Mouse (Mus musculus) skeletal muscle tissue, adult 2 months (tissue): Measurements from ENCODE around the gene 4930442H23Rik.
A peak's percentile ranks its signal among the peaks of the same experiment; 100 is the strongest.
"Not testable (repeated sequence)": the region's sequence is repeated elsewhere in the genome, so short reads cannot be mapped to it uniquely, and the experiment has no call there.

Source experiments
- DNase-seq: peaks from one replicate; pipeline ENCODE4 v3.0.0-alpha.2; 2012; ENCODE audit warnings: low read depth, low spot score

Gene 4930442H23Rik

DNA sequence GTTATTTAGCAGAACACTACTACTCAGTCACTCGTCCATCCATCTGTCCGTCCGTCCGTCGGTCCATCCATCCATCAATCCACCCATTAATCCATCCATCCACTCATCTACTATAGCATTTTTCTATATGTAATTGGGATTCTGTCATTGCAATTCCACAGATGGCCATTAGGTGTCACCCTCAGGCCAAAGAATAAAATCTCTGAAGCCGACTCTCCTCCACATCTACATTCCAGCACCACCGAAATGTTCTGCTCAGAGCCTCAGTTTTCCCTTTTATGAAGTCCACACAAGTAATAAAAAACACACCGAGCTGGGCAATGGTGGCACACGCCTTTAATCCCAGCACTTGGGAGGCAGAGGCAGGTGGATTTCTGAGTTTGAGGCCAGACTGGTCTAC, 14.6 kb upstream of the 4930442H23Rik start:
- peak; percentile 60 for DNase-seq

DNA sequence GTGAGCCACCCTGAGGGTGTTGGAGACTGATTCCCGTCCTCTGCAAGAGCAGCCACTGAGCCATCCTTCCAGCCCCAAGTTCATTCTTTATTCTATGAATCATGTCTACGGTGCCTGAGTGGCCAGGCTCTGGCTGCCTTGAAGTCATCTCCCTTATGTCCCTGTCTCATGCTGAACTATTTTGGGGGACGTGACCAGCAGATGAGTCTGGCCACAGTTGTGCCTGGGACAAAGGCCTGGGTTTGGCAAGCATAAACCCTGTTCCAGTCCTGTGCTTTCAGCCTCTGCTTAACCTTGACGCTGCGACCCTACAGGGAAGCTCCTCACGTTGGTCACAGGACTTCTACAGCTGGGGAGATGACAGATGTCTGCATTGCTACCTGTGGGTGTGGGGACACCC, 13.7 kb upstream of the 4930442H23Rik start:
- peak; percentile 72 for DNase-seq

DNA sequence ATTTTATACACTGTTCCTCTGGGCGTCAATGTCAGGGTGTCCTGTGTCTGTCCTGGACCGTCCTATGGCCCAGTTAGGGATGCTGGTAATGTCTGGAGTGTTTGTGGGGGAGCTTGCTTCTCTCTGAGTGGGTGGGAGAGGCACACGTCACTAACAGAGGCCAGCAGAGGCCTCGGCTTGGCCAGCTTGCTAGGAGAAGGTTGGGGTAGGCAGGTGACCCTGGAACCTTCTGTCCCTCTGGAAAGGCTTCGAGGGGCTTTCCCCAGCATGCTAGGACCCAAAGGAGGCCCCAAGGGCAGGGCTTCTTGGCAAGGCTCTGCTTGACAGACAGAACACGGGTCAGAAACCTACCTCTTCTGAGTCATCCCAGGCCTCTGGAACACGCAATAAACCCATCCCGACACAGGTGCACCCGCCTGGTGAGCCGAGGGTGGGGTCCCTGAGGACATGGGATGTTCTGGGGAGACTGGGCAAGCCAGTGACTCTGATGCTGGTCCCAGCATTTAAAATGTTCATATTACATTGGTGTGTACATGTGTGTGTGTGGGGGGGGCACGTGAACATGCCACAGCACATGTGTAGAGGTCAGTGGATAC, 12.9 kb upstream of the 4930442H23Rik start:
- peak; percentile 76 for DNase-seq

DNA sequence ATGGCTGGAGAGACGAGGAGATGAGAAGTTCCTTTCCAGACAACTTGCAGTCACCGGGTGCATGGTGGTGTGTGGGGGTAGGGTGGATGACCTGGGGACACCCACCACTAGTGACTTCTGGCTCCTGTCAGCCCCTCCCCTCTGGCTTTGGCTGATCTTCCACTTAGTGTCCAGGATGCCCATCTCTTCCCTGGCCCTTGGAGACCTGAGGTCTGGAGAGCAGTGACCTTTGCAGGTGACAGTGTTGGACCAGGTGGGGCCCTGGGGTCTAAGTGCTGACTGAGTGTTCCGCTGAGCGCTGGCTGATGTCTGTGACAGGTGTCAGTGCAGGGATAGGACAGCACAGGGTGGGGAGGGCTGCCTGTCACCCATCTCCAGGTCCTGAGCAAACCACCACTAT, 11.7 kb upstream of the 4930442H23Rik start:
- DNase-seq = peak; percentile 96

DNA sequence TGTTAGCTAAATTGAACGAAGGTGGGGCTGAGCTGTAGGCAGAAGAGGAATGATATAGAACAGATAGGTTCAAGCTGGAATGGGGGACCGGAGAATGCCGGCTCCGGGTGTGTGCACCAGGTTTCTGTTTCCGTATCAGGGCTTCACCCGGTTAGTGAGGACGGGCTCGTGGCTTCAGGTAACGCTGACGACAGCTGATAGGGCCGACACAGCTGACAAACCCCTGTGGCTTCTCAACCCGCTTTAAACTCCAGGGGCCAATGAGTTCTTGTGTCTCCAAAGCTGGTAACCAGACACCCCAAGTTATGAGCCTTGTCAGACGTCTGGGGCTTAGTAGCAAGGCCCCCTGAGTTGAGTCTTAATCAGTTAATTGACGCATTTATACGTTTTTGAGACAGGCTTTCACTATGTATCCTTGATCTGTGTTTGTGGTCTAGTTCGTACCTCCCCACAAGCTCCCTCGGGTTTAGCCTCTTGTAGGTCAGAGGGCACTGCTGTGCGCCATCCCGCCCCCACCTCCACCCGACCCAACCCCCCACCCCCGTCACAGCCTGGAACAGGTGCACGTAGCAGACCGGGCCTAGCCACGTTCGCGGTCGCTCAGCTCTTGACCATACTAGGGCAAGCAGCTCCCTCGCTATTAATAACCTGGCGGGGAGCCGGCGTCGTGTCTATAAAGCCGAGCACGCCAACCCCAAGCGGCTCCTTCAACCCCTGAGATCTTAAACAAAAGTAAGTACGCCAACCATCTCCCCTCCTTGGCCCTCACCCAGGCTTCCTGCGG, 10.5 kb upstream of the 4930442H23Rik start:
- DNase-seq = peak; percentile 98

DNA sequence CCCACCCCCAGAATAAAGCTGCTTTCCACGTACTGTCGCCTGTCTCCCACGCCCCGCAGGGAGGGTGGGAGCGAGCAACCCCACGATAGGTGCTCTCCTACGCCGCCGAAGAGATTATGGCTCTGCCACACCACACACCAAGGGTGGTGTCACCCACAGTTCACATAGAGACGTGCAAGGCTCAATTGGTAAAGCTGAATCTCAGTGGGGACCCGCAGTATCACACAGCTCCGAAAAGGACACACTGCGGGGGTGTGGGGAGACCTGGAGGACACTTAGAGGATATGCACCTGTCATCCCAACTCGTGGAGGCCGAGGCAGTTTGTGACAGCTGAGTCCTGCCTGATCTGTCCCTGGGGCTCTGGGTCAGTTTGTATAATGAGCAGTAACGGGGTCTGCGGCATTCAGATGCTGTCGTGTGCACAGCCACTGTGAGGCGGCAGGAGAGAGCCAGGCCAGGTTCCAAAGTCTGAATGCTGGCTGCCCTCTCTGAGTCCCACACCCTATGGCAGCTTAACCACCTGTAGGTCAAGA, 9.4 kb upstream of the 4930442H23Rik start:
- peak; percentile 85 for DNase-seq

DNA sequence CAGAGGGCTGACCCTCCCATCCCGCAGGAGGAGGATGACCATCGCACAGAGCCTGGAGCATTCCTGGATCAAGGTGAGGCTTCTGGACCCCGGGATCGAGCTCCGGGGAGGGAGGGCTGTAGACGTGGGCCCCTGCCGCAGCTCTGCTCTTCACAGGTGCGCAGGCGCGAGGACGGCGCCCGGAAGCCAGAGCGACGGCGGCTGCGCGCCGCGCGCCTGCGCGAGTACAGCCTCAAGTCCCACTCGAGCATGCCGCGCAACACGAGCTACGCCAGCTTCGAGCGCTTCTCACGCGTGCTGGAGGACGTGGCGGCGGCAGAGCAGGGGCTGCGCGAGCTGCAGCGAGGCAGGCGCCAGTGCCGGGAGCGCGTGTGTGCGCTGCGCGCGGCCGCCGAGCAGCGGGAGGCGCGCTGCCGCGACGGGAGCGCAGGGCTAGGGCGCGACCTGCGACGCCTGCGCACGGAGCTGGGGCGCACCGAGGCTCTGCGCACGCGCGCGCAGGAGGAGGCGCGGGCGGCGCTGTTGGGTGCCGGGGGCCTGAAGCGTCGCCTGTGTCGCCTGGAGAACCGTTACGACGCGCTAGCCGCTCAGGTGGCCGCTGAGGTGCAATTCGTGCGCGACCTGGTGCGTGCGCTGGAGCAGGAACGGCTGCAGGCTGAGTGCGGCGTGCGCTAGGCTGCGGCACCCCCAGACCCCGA, 8.8 kb upstream of the 4930442H23Rik start:
- peak; percentile 92 for DNase-seq

DNA sequence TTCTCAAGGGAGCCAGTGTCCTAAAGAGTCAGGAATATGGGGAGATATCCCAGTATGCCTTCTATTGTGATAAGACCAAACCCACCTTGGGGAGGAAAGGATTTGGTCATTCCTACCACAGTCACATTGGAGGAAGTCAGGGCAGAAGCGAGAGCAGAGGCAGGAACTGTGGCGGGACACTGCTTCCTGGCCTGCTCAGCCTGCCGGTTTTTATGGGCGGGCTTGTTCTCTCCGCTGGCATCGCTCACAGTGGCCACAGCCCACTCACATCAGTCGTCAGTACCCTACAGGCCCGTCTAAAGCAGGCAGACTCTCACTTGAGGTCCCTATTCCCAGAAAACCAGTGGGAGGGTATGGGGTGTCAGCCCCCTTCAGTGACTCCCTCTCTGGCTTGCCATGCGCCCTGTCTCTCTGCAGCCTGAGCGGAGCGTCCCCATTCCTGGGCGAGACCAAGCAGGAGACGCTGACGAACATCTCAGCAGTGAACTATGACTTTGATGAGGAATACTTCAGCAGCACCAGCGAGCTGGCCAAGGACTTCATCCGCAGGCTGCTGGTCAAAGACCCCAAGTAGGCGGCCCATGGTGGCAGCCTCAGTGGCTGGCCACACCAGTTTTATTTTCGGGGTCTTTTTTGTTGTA, 7.8 kb upstream of the 4930442H23Rik start:
- no peak for DNase-seq

DNA sequence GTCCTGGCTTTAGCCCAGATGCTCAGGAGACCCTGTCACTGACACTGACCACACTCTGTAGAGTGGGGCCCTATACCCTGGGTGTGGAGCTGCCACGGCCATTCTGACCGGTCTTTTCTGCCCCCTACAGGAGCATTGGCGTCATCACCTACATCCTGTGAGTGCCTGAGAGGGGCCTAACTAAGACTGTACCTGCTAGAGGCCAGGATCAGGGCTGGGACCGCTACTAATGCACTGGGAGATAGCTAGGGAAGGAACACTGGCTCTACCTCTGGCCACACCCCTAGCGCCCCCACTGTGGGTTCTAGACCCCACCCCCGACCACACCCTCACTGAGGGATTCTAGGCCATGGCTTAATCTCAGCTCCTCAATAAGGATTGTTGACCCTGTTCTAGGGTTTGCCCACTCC, 7.3 kb upstream of the 4930442H23Rik start:
- no peak for DNase-seq

DNA sequence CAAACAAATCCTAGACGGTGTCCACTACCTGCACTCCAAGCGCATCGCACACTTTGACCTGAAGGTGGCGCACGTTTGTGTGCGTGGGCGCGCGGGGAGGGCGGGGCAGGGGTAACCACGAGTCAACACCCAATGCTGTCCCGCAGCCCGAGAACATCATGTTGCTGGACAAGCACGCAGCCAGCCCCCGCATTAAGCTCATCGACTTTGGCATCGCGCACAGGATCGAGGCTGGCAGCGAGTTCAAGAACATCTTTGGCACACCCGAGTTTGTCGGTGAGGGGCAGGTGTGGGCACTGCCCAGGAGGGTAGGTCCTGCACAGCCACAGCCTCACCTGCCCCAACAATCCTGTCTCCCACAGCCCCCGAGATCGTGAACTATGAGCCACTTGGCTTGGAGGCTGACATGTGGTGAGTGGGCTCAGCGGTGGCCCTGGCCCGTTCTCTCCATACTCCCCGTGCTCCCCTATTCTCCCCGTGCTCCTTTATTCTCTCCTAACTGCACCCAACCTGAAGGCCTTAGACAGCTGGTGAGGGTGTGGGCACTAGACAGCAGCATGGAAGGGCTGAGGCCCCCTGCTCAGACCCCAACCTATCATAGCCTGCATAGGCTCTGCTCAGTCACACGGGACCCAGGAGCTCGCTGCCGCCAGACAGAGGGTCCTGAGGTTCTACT, 6.7 kb upstream of the 4930442H23Rik start:
- no peak for DNase-seq

DNA sequence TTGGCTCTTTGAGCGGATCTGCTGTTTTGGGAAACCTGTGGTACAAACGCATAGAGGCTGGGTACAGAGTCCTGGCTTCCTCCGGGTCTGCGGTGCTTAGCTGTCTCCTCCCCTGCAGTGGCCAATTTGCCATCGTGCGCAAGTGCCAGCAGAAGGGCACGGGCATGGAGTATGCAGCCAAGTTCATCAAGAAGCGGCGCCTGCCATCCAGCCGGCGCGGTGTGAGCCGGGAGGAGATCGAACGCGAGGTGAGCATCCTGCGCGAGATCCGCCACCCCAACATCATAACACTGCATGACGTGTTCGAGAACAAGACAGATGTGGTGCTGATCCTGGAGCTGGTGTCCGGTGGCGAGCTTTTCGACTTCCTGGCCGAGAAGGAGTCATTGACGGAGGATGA, 6.2 kb upstream of the 4930442H23Rik start:
- DNase-seq = no peak

DNA sequence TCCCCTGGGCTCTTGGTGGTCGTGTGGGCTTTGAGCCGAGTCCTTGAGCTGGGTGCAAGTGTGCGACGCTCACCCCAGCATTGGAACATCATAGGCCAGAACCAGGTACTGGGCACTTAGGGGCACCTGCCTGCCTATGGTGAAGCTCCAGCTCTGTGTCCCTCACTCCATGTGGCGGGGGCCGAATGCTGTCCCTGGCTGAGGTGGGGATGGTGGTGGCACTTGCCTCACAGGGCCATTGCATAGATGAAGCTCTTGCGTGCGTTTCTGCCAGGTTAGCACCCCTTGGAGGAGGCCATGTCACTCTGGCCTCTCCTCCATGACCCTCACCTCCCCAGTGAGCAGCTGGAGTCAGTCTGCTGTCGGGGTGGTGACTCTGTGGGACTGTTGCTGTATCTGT, 3.5 kb upstream of the 4930442H23Rik start:
- no peak for DNase-seq

DNA sequence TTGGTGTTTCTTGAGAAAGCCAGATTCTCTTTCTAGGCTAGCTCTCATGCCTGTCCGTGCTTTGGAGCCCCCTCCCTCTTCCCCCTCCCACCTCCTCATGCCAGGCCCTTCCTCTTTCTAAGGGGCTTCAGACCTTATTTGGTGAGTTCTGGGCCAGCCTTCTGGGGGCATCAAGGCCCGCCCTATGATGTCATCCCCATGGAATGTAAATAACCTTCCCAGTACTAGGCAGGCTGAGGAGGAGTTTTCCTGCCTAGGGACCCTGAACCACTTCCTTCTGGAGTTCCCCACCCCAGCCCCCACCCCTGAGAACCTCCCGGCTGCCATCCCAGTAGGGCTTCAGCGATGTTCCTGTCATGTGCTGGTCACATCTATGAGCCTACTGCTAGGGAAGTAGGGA, 1.1 kb upstream of the 4930442H23Rik start:
- DNase-seq = no peak

DNA sequence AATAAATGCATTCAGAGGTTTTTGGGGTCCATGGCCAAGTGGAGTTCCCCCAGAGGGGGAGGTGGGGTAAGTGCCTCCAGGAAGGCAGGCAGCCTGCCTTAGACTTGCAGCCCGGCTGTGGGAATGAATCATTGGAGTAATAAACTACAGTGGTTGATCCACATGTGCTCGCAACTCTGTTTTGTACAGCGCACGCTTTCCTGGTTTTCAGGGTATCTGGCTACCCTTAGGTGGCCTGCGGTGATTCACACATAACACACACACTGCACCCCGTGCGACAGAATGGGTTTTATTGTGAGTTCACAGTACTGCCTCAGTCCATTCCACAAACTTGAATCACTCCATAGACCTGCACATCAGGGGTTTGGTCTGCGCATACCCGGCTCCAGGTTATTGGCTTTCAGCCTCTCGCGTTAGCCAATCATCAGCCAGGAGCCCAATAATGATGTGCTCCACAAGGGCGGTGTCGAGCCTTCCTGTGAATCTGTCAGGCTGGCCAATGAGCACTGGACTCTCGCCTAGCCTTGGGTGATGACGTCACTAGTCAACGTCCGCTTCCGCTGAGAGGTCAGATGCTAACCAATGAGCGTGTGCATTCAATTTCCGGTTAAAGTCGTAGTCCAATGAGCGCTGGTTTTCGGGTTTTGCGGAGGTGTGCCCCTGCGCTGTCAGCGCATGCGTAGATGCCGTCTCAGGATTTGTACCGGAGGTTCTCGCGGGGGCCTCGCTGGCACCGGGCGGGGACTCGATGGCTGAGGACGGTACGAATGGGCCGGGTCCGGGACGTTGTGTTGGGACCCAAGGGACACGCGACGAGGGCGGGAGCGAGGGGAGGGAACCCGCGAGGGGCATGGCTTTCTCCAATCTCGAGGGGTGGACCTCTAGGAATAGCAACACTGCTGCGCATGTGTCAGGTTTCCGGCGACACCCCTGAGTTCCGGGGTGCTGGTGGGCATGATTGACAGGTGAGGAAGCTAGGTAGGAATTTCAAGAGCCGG, 1.0 kb downstream of the 4930442H23Rik start, which contains the start of gene Dapk3:
Dapk3 (plus strand) TSS at position 670 of the 998 bp plus-strand sequence.
- peak; percentile 99 for DNase-seq

DNA sequence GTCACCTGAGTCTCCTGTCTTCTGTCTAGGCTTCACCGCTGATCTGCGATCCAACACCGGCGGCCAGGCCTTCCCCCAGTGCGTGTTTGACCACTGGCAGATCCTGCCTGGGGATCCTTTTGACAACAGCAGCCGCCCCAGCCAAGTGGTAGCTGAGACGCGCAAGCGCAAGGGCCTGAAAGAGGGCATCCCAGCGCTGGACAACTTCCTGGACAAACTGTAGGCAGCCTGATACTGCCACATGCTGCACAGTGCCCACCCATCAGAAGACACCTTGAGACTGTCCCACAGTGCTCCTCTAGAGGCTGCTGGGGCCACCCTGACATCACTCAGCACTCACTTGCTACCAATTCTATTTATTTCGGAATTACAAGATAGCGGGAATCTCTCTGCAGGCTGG, 1.8 kb downstream of the 4930442H23Rik start:
- not testable (repeated sequence) for DNase-seq

DNA sequence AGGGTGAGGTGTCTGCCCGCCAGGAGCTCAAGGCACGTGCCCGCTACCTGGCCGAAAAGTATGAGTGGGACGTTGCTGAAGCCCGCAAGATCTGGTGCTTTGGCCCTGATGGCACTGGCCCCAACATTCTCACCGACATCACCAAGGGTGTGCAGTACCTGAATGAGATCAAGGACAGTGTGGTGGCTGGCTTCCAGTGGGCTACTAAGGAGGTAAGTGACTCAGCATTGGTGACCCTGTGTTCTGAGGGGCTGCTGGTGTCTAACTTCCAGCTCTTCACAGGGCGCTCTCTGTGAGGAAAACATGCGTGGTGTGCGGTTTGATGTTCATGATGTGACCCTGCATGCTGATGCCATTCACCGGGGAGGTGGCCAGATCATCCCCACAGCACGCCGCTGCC, 2.7 kb downstream of the 4930442H23Rik start:
- DNase-seq = no peak

DNA sequence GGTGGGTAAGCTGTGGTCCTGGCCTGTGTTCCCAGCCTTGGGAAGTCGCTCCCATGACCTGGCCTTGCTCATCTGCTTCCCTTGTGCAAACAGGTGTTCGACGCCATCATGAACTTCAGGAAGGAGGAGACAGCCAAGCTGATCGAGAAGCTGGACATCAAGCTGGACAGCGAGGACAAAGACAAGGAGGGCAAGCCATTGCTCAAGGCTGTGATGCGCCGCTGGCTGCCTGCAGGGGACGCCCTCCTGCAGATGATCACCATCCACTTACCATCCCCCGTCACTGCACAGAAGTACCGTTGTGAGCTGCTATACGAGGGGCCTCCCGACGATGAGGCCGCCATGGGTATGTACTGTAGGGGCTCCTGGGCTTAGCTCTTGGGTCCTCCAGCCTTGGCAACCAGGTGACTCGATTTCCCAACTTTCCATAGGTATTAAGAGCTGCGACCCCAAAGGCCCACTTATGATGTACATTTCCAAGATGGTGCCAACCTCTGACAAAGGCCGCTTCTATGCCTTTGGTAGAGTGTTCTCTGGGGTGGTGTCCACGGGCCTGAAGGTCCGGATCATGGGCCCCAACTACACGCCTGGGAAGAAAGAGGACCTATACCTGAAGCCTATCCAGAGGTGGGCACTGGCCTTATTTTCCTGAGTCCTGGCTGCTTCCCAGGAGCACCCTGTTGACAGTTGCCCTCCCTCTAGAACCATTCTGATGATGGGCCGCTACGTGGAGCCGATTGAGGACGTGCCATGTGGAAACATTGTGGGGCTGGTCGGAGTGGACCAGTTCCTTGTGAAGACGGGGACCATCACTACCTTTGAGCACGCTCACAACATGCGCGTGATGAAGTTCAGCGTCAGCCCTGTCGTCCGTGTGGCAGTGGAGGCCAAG, 4.0 kb downstream of the 4930442H23Rik start:
- DNase-seq = no peak

DNA sequence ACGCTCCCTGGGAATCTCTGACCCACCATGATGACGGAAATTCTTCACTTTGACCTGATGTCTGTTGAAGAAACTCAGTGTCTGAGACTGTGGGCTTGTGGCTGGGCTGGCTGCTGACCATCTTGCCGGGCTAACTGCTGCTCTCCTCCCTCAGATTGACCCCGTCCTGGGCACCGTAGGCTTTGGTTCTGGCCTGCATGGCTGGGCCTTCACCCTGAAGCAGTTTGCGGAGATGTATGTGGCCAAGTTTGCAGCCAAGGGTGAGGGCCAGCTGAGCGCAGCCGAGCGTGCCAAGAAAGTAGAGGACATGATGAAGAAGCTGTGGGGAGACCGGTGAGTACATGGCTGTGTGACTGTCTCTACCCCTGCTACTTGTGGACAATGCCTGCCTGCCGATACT, 4.7 kb downstream of the 4930442H23Rik start:
- DNase-seq = no peak
